Mouse (Mus musculus): Measurements from ENCODE around the gene Olfr314.

- no peak for TF ChIP-seq CTCF (IDR thresholded peaks at IDR 0.05; ENCODE audit: extremely low read depth, insufficient read length, insufficient replicate concordance, low read depth, low read length)
- no peak for TF ChIP-seq POLR2A (IDR thresholded peaks at IDR 0.05; ENCODE audit: low read depth, low read length)
Observed at GRCm38 (mm10) chr11:58804393-58804792, 21.6 kb downstream of the Olfr314 start.
